Mouse (Mus musculus): Measurements from ENCODE around the gene Cyb561d1. TPM values are rescaled to one million over a fixed set of nuclear protein-coding genes. Genes with fewer than 3 reads are reported as not detected.
A peak's percentile ranks its signal among the peaks of the same experiment; 100 is the strongest.

The Cyb561d1 gene
- polyA plus RNA-seq, 1 experiment from 2014 or later = 3.5 TPM

DNA sequence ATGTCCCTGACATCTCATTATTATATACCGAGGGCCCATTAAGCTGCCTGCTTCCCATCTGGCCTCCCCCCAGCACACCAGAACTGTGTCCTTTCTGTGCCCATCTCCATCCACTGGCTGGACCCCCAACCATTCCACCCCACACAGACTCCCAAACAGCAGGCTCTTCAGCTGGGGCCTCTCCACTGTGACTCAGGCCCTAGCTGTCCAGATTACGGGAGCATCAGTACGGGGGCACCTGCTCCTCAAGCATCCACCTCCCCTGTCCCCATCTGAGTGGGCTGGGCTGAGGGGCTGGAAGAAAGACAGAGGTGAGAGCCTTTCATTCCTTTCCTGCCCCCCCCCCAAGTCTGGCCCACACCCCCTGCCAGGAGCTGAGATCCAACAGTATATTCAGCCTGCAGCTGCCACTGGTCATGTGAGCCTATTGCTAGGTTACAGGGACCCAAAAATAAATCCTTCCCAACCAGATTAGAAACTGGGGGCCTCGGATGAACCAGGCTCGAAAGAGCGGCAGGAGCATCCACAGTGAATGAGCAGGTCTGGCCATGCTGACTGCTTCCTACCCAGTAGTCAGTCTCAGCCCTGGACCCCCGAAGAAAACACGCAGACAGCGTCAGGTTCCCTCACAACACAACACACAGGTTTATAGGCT is 42.5 kb downstream of the Cyb561d1 start:
- Histone ChIP-seq H3K4me3 (no peak overlapping the region), H3K27ac (replicated peaks) (peak overlapping the region; percentile 35), H3K36me3 (no peaks in the 10 kb centered on the region), H3K9me3 (no peaks in the 10 kb centered on the region), H3K4me1 (replicated peaks) (peaks cover 20% of the 10 kb centered on the region), H3K4me2 (no peak overlapping the region), H3K27me3 (no peaks in the 10 kb centered on the region), H3K9ac (no peak overlapping the region)
- WGBS = 43% methylated on average over 9 of the region's 9 CpGs
- ATAC-seq (ENCODE audit: low FRiP score, low read depth) = peak; percentile 39

DNA sequence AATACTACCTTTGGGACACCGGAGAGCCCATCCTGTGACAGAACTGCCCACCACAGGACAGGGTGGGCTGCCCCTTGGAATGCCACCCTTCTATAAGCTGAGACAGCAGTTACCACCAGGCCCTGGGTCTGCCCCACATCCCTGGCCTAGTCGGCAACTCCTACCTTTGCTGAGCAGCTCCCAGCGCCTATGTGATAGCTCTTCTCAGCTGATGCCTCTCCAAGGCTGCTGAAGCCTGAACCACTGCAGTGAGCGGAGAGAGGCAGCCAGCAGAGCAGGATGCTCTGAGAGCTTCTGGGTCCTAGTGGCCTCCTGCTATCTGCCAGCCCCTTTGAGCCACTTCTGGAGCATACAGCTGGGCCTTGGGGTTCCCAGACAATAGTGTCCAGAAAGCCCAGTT is 46.4 kb downstream of the Cyb561d1 start, which contains the start of gene Gpr61:
Gpr61 (minus strand) TSS at position 227 of the 400 bp plus-strand sequence.
- ATAC-seq (ENCODE audit: low FRiP score, low read depth) = peak; percentile 79
- H3K36me3 ChIP-seq = no peaks in the 10 kb centered on the region

DNA sequence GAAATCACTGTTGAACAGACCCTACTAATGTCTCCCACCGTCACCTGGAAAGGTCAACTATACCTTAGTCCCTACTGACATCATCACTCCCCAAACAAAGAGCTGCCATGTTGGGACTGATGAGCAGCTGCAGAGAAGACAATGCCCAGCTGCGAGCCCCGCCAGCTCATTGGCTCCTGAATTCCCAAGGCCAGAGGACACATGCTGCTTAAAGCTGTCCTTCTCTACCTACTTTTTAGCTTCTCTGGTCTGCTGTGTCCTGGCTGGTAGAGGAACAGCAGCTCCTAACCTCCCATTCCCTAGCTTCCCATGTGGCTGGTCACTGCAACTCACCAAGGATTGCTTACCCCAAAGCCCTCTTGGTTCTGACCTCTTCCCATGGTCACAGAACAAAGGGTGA is 48.7 kb downstream of the Cyb561d1 start:
- Histone ChIP-seq H3K4me3 (no peak overlapping the region), H3K27ac (replicated peaks) (no peak overlapping the region), H3K4me2 (no peak overlapping the region), H3K9ac (no peak overlapping the region), H3K9me3 (no peaks in the 10 kb centered on the region), H3K4me1 (replicated peaks) (peaks cover 16% of the 10 kb centered on the region), H3K27me3 (no peaks in the 10 kb centered on the region), H3K36me3 (no peaks in the 10 kb centered on the region)
- ATAC-seq (ENCODE audit: low FRiP score, low read depth) = no peak
- WGBS = 80% methylated on average over 3 of the region's 3 CpGs

More for the DNA sequence above, 46.4 kb downstream of the Cyb561d1 start, which contains the start of gene Gpr61:
- 40% methylated on average over 4 of the region's 4 CpGs for WGBS
- Histone ChIP-seq H3K9me3 (no peaks in the 10 kb centered on the region), H3K4me1 (replicated peaks) (peaks cover 24% of the 10 kb centered on the region), H3K4me3 (peak within 1 kb of the TSS; percentile 45), H3K9ac (peak within 1 kb of the TSS; percentile 50), H3K27me3 (no peaks in the 10 kb centered on the region), H3K4me2 (peak within 1 kb of the TSS; percentile 53), H3K27ac (replicated peaks) (peak within 1 kb of the TSS; percentile 57; the same call in 1 of the 2 replicates)

DNA sequence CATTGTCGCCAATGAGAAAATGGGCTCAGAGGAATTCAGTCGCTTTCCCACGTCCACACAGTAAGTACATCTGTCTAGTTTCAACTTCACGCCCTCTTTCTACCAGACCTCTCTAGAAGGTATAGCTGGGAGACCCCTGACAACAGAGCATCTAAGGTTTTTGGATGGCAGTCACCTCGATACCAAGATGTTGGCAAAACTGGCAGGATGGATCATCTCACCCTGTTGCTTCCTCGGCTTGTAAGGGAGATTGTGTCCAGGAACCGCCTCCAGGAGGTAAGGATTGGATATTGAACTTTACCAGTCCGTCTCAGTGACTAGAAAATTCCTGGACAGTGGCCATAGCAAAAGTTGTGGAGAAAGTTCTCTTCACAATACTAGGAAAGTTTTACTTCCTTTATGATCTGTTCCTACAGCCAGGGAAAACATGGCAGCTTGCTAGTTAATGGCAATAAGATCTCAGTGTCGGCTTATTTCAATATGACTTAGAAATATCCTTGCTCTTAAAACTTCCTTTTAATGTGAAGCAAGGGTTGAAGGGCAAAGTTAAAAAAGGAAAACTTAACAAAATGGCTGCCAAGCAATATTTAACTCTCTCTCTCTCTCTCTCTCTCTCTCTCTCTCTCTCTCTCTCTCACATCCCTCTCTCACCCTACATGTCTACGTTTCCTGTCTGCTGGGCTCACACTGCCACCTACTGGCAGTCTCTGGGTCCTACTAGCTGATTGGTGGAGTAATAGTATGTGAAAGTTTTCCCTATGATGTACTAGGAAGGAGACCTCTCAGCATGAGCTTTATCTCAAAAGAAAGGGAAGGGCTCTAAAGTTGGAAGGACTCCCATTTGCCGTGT is 53.4 kb downstream of the Cyb561d1 start:
- Histone ChIP-seq H3K27me3 (no peaks in the 10 kb centered on the region), H3K4me2 (no peak overlapping the region), H3K9ac (no peak overlapping the region), H3K36me3 (no peaks in the 10 kb centered on the region), H3K4me3 (no peak overlapping the region), H3K27ac (replicated peaks) (no peak overlapping the region), H3K4me1 (replicated peaks) (peaks cover 39% of the 10 kb centered on the region), H3K9me3 (no peaks in the 10 kb centered on the region)
- ATAC-seq (ENCODE audit: low FRiP score, low read depth) = peak; percentile 38; the same call in 1 of the 2 replicates
- WGBS = 67% methylated on average over 11 of the region's 11 CpGs

DNA sequence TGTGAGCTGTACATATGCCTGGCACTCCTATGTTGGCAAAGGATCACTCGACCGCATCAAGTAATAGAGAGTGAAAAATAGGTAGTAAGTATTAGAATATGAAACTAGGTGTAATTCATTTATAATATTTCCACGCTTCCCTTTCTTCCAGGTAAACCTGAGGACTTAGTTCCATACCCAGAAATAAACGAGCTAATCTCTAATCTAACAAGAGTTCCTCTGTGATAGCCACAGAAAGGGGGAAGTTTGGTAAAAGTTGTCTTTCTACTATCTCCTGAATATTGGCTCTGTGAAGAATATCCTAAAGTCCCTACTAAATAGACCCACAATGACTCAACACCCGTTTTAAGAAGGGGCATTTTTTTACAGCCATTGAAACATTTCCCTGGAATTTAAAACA is 54.3 kb downstream of the Cyb561d1 start:
- Histone ChIP-seq H3K9me3 (no peaks in the 10 kb centered on the region), H3K4me1 (replicated peaks) (peaks cover 39% of the 10 kb centered on the region), H3K9ac (peak overlapping the region; percentile 74; the same call in 1 of the 2 replicates), H3K27ac (replicated peaks) (0 out of 2 replicates have a peak overlapping the region, but pooled peaks have one; percentile 94), H3K36me3 (no peaks in the 10 kb centered on the region), H3K4me3 (peak overlapping the region; percentile 61), H3K4me2 (peak overlapping the region; percentile 76), H3K27me3 (no peaks in the 10 kb centered on the region)
- WGBS = 57% methylated on average over 5 of the region's 5 CpGs
- ATAC-seq (ENCODE audit: low FRiP score, low read depth) = no peak

Other genes with a start within 250 kb of the Cyb561d1 start
- gene Gstm3, start 231.9 kb downstream of the Cyb561d1 start, polyA plus RNA-seq (2015; fragmentation: Nextera tagmentation; extraction: Ambion mirVana) = 0.12 TPM in 2 replicates
- 10.9 and 11.4 TPM in 2 replicates for gene Gstm2, start 214.8 kb downstream of the Cyb561d1 start, polyA plus RNA-seq (2015; fragmentation: Nextera tagmentation; extraction: Ambion mirVana)
- 122 and 136 TPM in 2 replicates for gene Gstm1, start 183.2 kb downstream of the Cyb561d1 start, polyA plus RNA-seq (2015; fragmentation: Nextera tagmentation; extraction: Ambion mirVana)
- 18.2 and 18.6 TPM in 2 replicates for gene Gstm4, start 156.3 kb downstream of the Cyb561d1 start, polyA plus RNA-seq (2015; fragmentation: Nextera tagmentation; extraction: Ambion mirVana)
- gene Ampd2, start 114.6 kb downstream of the Cyb561d1 start, polyA plus RNA-seq (2015; fragmentation: Nextera tagmentation; extraction: Ambion mirVana) = 57.9 and 66.2 TPM in 2 replicates
- 0.17 and 0.46 TPM in 2 replicates for gene Gnat2, start 108.4 kb downstream of the Cyb561d1 start, polyA plus RNA-seq (2015; fragmentation: Nextera tagmentation; extraction: Ambion mirVana)
- 120 and 122 TPM in 2 replicates for gene Gnai3, start 55.1 kb downstream of the Cyb561d1 start, polyA plus RNA-seq (2015; fragmentation: Nextera tagmentation; extraction: Ambion mirVana)
- gene Gpr61, start 46.3 kb downstream of the Cyb561d1 start, polyA plus RNA-seq (2015; fragmentation: Nextera tagmentation; extraction: Ambion mirVana) = 6.1 and 6.4 TPM in 2 replicates
- gene Amigo1, start 14.9 kb downstream of the Cyb561d1 start, polyA plus RNA-seq (2015; fragmentation: Nextera tagmentation; extraction: Ambion mirVana) = 13.3 and 16.6 TPM in 2 replicates
- 20.3 and 24.3 TPM in 2 replicates for gene Atxn7l2, start 9.7 kb upstream of the Cyb561d1 start, polyA plus RNA-seq (2015; fragmentation: Nextera tagmentation; extraction: Ambion mirVana)
- 0.47 and 1.2 TPM in 2 replicates for gene Sypl2, start 25.4 kb upstream of the Cyb561d1 start, polyA plus RNA-seq (2015; fragmentation: Nextera tagmentation; extraction: Ambion mirVana)
- gene Psma5, start 55.7 kb upstream of the Cyb561d1 start, polyA plus RNA-seq (2015; fragmentation: Nextera tagmentation; extraction: Ambion mirVana) = 237 and 247 TPM in 2 replicates
- 18.8 and 20.8 TPM in 2 replicates for gene Sort1, start 82.9 kb upstream of the Cyb561d1 start, polyA plus RNA-seq (2015; fragmentation: Nextera tagmentation; extraction: Ambion mirVana)
- 0.35 and 0.50 TPM in 2 replicates for gene Mybphl, start 163.7 kb upstream of the Cyb561d1 start, polyA plus RNA-seq (2015; fragmentation: Nextera tagmentation; extraction: Ambion mirVana)
- gene Psrc1, start 182.6 kb upstream of the Cyb561d1 start, polyA plus RNA-seq (2015; fragmentation: Nextera tagmentation; extraction: Ambion mirVana) = 11.5 and 14.5 TPM in 2 replicates
- gene Celsr2, start 214.3 kb upstream of the Cyb561d1 start, polyA plus RNA-seq (2015; fragmentation: Nextera tagmentation; extraction: Ambion mirVana) = 43.1 and 44.9 TPM in 2 replicates
- gene Sars, start 244.0 kb upstream of the Cyb561d1 start, polyA plus RNA-seq (2015; fragmentation: Nextera tagmentation; extraction: Ambion mirVana) = 197 and 219 TPM in 2 replicates